Mouse (Mus musculus) gastrocnemius, adult 2 months (tissue): ENCODE measurements around the gene Gm28557. TPM values are rescaled to one million over a fixed set of nuclear protein-coding genes. Genes with fewer than 3 reads are reported as not detected.

Source experiments
- DNase-seq: peaks from one replicate; pipeline ENCODE4 v3.0.0; 2022
- H3K27ac ChIP-seq: fragments of 200-600 bp; 2 replicates; pipeline ENCODE4 v1.8.1; 2022; ENCODE audit warnings: mild to moderate bottlenecking
- H3K4me3 ChIP-seq: fragments of 200-600 bp; 2 replicates; pipeline ENCODE4 v1.8.1; 2022; ENCODE audit warnings: mild to moderate bottlenecking, moderate library complexity
- CTCF ChIP-seq: fragments of 200-600 bp; IDR thresholded peaks from 2 replicates; pipeline ENCODE4 v1.8.1; 2022; ENCODE audit warnings: antibody characterized with exemption, mild to moderate bottlenecking, moderate library complexity
- intact Hi-C: fragments of 180-260 bp; cut with DNase I; formaldehyde crosslinking; loops from one replicate; pipeline ENCODE4 v1.15.1; 2025
- total RNA-seq, 2 experiments: library from RNA; stranded (reverse); gene quantifications; 2 replicates each; pipeline ENCODE4 v1.2.3; 2021

Gene Gm28557
- total RNA-seq, 2 experiments from 2014 or later: 2.2 to 3.4 TPM

- peak overlapping the region; percentile 96 for H3K27ac ChIP-seq
- DNase-seq: no peak
- H3K4me3 ChIP-seq: peak overlapping the region; percentile 80
- intact Hi-C loops: loop anchor here (1.0 to 10.0 kb wide), 4 partner anchors 21 to 177 kb away; partner anchors contain the start of genes Gm10767, Gm28557 and Zfp712
- TF ChIP-seq CTCF: no peak
Observed at GRCm38 (mm10) chr13:67081946-67082345, 26.5 kb downstream of the Gm28557 start.

- Histone ChIP-seq H3K27ac (peak overlapping the region; percentile 96), H3K4me3 (peak overlapping the region; percentile 80)
- TF ChIP-seq CTCF: no peak
- intact Hi-C loops: loop anchor here (1.0 to 10.0 kb wide), 4 partner anchors 20 to 176 kb away; partner anchors contain the start of genes Gm10767, Gm28557 and Zfp712
- DNase-seq: peak; percentile 90
Observed at GRCm38 (mm10) chr13:67081142-67081713, 27.2 kb downstream of the Gm28557 start.

GRCm38 (mm10) chr13:67077244-67077643 lies 31.2 kb downstream of the Gm28557 start:
- Histone ChIP-seq H3K4me3 (no peak overlapping the region), H3K27ac (no peak overlapping the region)
- no peak for TF ChIP-seq CTCF
- DNase-seq: no peak
- intact Hi-C loops: no loop called here

GRCm38 (mm10) chr13:67072786-67073185 lies 35.6 kb downstream of the Gm28557 start:
- intact Hi-C loops: no loop called here
- no peak for TF ChIP-seq CTCF
- H3K27ac ChIP-seq: no peak overlapping the region
- DNase-seq: no peak
- no peak overlapping the region for H3K4me3 ChIP-seq

GRCm38 (mm10) chr13:67065386-67065785 lies 43.0 kb downstream of the Gm28557 start:
- no peak for DNase-seq
- intact Hi-C loops: no loop called here
- TF ChIP-seq CTCF: no peak
- Histone ChIP-seq H3K27ac (no peak overlapping the region), H3K4me3 (no peak overlapping the region)

GRCm38 (mm10) chr13:67062427-67062826 lies 46.0 kb downstream of the Gm28557 start:
- DNase-seq: no peak
- no peak for TF ChIP-seq CTCF

GRCm38 (mm10) chr13:67060786-67061358 lies 47.5 kb downstream of the Gm28557 start, which contains the start of gene Zfp712:
Gene Zfp712 (minus strand): TSS chr13:67061170.
- no peak for TF ChIP-seq CTCF
- peak within 1 kb of the TSS; percentile 94 for H3K27ac ChIP-seq
- peak; percentile 93 for DNase-seq
- H3K4me3 ChIP-seq: peak within 1 kb of the TSS; percentile 79
- intact Hi-C loops: loop anchor here (1.0 to 2.0 kb wide), 2 partner anchors 20 to 48 kb away; partner anchors contain the start of gene Gm28557

More at GRCm38 (mm10) chr13:67062427-67062826, 46.0 kb downstream of the Gm28557 start:
- H3K4me3 ChIP-seq: no peak overlapping the region
- intact Hi-C loops: no loop called here
- no peak overlapping the region for H3K27ac ChIP-seq

- H3K27ac ChIP-seq: peak overlapping the region; percentile 94
- TF ChIP-seq CTCF: no peak
- peak overlapping the region; percentile 79 for H3K4me3 ChIP-seq
- intact Hi-C loops: loop anchor here (2.0 kb wide), 1 partner anchor 49 kb away; the partner anchor contains the start of gene Gm28557
- DNase-seq: no peak
Observed at GRCm38 (mm10) chr13:67060161-67060785, 48.1 kb downstream of the Gm28557 start.

Other genes starting within 250 kb of the Gm28557 start
- 1 to 10 TPM in 1 of 2 experiments, under 1 TPM in 1; 0.74 to 1.1 TPM for gene Gm10767, start 203.7 kb downstream of the Gm28557 start, total RNA-seq
- 1 to 10 TPM; 1.1 to 1.2 TPM for gene Zfp712, start 47.4 kb downstream of the Gm28557 start, total RNA-seq
- gene Zfp708, start 10.6 kb downstream of the Gm28557 start, total RNA-seq: 1 to 10 TPM in 1 of 2 experiments, under 1 TPM in 1; 0.17 to 1.6 TPM
- gene Rslcan18, start 7.7 kb upstream of the Gm28557 start, total RNA-seq: under 1 TPM; 0.38 to 0.64 TPM
- 1 to 10 TPM; 4.7 to 5.6 TPM for gene Zfp759, start 13.1 kb upstream of the Gm28557 start, total RNA-seq
- gene Rsl1, start 64.6 kb upstream of the Gm28557 start, total RNA-seq: 1 to 10 TPM; 1.5 to 2.0 TPM
- under 1 TPM; 0.50 to 0.61 TPM for gene Zfp455, start 85.9 kb upstream of the Gm28557 start, total RNA-seq
- 1 to 10 TPM; 1.3 to 1.5 TPM for gene Zfp458, start 169.9 kb upstream of the Gm28557 start, total RNA-seq
- 1 to 10 TPM; 4.0 to 4.4 TPM for gene Zfp457, start 197.9 kb upstream of the Gm28557 start, total RNA-seq
- gene Zfp595, start 224.0 kb upstream of the Gm28557 start, total RNA-seq: 1 to 10 TPM; 1.5 to 1.6 TPM